Comparison of ENCODE assay signal across 8 mouse cellular contexts in genomic region chr12:116280653-116281364, GRCm38 (mm10). TPM values are rescaled to one million over a fixed set of nuclear protein-coding genes. Genes with fewer than 3 reads are reported as not detected.
DNase-seq lines count a peak whose midpoint lies in the region; ATAC-seq and TF ChIP-seq lines count a peak whose summit lies in the region.

Gene Esyt2, plus strand, starts transcription at chr12:116281196.

- peak within 1 kb of the TSS; percentile 99 for H3K27ac ChIP-seq in gastrocnemius, adult 2 months
- peak within 1 kb of the TSS; percentile 96 for H3K27ac ChIP-seq in hindbrain, postnatal 0 days
- peak within 1 kb of the TSS; percentile 91 for H3K27ac ChIP-seq in left cerebral cortex, adult 2 months

- H3K9me3 ChIP-seq in hindbrain, postnatal 0 days (ENCODE audit: low read length) = no peaks in the 10 kb centered on the region

- no peaks in the 10 kb centered on the region for H3K27me3 ChIP-seq in hindbrain, postnatal 0 days (ENCODE audit: insufficient read depth, low read length)

- H3K36me3 ChIP-seq in hindbrain, postnatal 0 days (ENCODE audit: insufficient read depth, low read length) = no peaks in the 10 kb centered on the region

- H3K9ac ChIP-seq in hindbrain, postnatal 0 days (replicated peaks; ENCODE audit: low read length) = peak within 1 kb of the TSS; percentile 92

- peak within 1 kb of the TSS; percentile 95 for H3K4me2 ChIP-seq in hindbrain, postnatal 0 days (ENCODE audit: low read depth, low read length)

- ATAC-seq in common myeloid progenitor, adult 5-6 weeks (replicated peaks; ENCODE audit: low read depth, poor library complexity, severe bottlenecking) = peak; percentile 81
- ATAC-seq in hindbrain, postnatal 0 days = peak; percentile 98
- ATAC-seq in megakaryocyte, adult 5-6 weeks (ENCODE audit: poor library complexity, severe bottlenecking) = peak; percentile 73

- TF ChIP-seq CTCF in gastrocnemius, adult 2 months (IDR thresholded peaks at IDR 0.05) = peak; percentile 47
- TF ChIP-seq CTCF in hindbrain, postnatal 0 days (IDR thresholded peaks at IDR 0.05; ENCODE audit: low read depth) = peak; percentile 47
- TF ChIP-seq CTCF in left cerebral cortex, adult 2 months (IDR thresholded peaks at IDR 0.05) = peak; percentile 41

- DNase-seq in ZHBTc4 (ENCODE audit: low read depth, low spot score) = peak; percentile 100
- DNase-seq in gastrocnemius, adult 2 months = peak; percentile 100
- peak; percentile 100 for DNase-seq in hindbrain, postnatal 0 days (ENCODE audit: low spot score)
- peak; percentile 100 for DNase-seq in left cerebral cortex, adult 2 months (ENCODE audit: extremely low spot score in 1 of 2, low spot score in 2 of 2)
- peak; percentile 100 for DNase-seq in right cerebral cortex, adult 2 months (ENCODE audit: low spot score in 2 of 2)
- DNase-seq in urinary bladder, postnatal 14 days (ENCODE audit: low spot score) = peak; percentile 100

- H3K4me3 ChIP-seq in gastrocnemius, adult 2 months = peak within 1 kb of the TSS; percentile 100
- peak within 1 kb of the TSS; percentile 98 for H3K4me3 ChIP-seq in hindbrain, postnatal 0 days (ENCODE audit: low read length)
- H3K4me3 ChIP-seq in left cerebral cortex, adult 2 months = peak within 1 kb of the TSS; percentile 86

- intact Hi-C loops in gastrocnemius, adult 2 months (cut with DNase I) = loop anchor here (2.0 to 5.0 kb wide), 3 partner anchors 18 to 126 kb away; partner anchors contain the start of genes Ncapg2 and Wdr60
- intact Hi-C loops in left cerebral cortex, adult 2 months (cut with DNase I) = loop anchor here (2.0 to 5.0 kb wide), 4 partner anchors 18 to 341 kb away; partner anchors contain the start of genes Ptprn2 and Wdr60

- under 1% methylated on average over 51 of the region's 68 CpGs for WGBS in hindbrain, postnatal 0 days

- H3K4me1 ChIP-seq in hindbrain, postnatal 0 days (ENCODE audit: insufficient read depth, low read length) = 0 out of 2 replicates have a peak, but pooled peaks cover 4% of the 10 kb centered on the region

RNA-seq across cellular contexts. Expression of gene Esyt2, which starts in this region (rescaled TPM):
- total RNA-seq in common myeloid progenitor, adult 5-6 weeks (2017) = 49.4 and 52.1 TPM in 2 replicates
- total RNA-seq in gastrocnemius, adult 2 months (2021) = 10 to 100 TPM; 28.2 to 28.9 TPM
- total RNA-seq in hindbrain, postnatal 0 days (2014; rRNA removed) = 33.9 and 36.7 TPM in 2 replicates
- polyA plus RNA-seq in hindbrain, postnatal 0 days (2015; fragmentation: Nextera tagmentation; extraction: Ambion mirVana) = 8.6 and 8.9 TPM in 2 replicates
- total RNA-seq in left cerebral cortex, adult 2 months (2021) = 10 to 100 TPM; 55.3 to 58.3 TPM
- total RNA-seq in megakaryocyte, adult 5-6 weeks (2015) = 44.7 and 46.6 TPM in 2 replicates
- total RNA-seq in megakaryocyte, adult 5-6 weeks (2017) = 49.9 and 65.6 TPM in 2 replicates

Comparison
In these comparisons a context has a peak if more than half of its experiments do, and no peak if none do; other contexts are left out.
1. Peak in every context shown above with its lines: DNase-seq, ATAC-seq, H3K4me3 ChIP-seq and H3K27ac ChIP-seq.